29 mouse cellular contexts compared by ENCODE assay signal in genomic region chr19:19564657-19565056, GRCm38 (mm10).
DNase-seq lines count a peak whose midpoint lies in the region; ATAC-seq lines count a peak whose summit lies in the region.
"Had no signal": no experiment of that assay in that cellular context is flagged by ENCODE, and none has a peak within 500 bp of the region (broad histone marks: within the 10 kb centered on the region; RNA-seq: fewer than 3 reads in every experiment).

No protein-coding gene starts in this region.

- H3K27me3 ChIP-seq in hindbrain, embryonic 15.5 days = no peaks in the 10 kb centered on the region
- no peaks in the 10 kb centered on the region for H3K27me3 ChIP-seq in hindbrain, embryonic 12.5 days
- H3K27me3 ChIP-seq in forebrain, embryonic 11.5 days (ENCODE audit: control insufficient read depth, insufficient read depth, low read length) = peaks cover 8% of the 10 kb centered on the region
- H3K27me3 ChIP-seq in forebrain, embryonic 14.5 days (replicated peaks; ENCODE audit: control insufficient read depth, insufficient read depth, low read length) = no peaks in the 10 kb centered on the region
- H3K27me3 ChIP-seq in neural tube, embryonic 14.5 days (ENCODE audit: control insufficient read depth, insufficient read depth, low read length) = no peaks in the 10 kb centered on the region
- H3K27me3 ChIP-seq: CH12.LX; embryonic facial prominence, embryonic 13.5 days; heart, embryonic 12.5 days; limb, embryonic 15.5 days; lung, embryonic 15.5 days; megakaryocyte, embryonic 14.5 days had no signal

- no peak overlapping the region for H3K4me2 ChIP-seq in hindbrain, embryonic 15.5 days
- no peak overlapping the region for H3K4me2 ChIP-seq in hindbrain, embryonic 12.5 days (replicated peaks)
- no peak overlapping the region for H3K4me2 ChIP-seq in forebrain, embryonic 11.5 days (ENCODE audit: low read depth, low read length, severe bottlenecking)
- H3K4me2 ChIP-seq in forebrain, embryonic 14.5 days (ENCODE audit: low read length) = no peak overlapping the region
- H3K4me2 ChIP-seq in neural tube, embryonic 14.5 days (ENCODE audit: low read depth, low read length) = no peak overlapping the region
- H3K4me2 ChIP-seq: embryonic facial prominence, embryonic 13.5 days; heart, embryonic 12.5 days; limb, embryonic 15.5 days; lung, embryonic 15.5 days had no signal

- no peak overlapping the region for H3K9ac ChIP-seq in hindbrain, embryonic 15.5 days
- no peak overlapping the region for H3K9ac ChIP-seq in hindbrain, embryonic 12.5 days
- no peak overlapping the region for H3K9ac ChIP-seq in forebrain, embryonic 11.5 days (ENCODE audit: low read length)
- H3K9ac ChIP-seq in forebrain, embryonic 14.5 days (ENCODE audit: low read length) = no peak overlapping the region
- H3K9ac ChIP-seq in neural tube, embryonic 14.5 days (replicated peaks; ENCODE audit: low read depth, low read length) = no peak overlapping the region
- H3K9ac ChIP-seq: embryonic facial prominence, embryonic 13.5 days; heart, embryonic 12.5 days; limb, embryonic 15.5 days; liver, embryonic 14.5 days; lung, embryonic 15.5 days had no signal

- H3K27ac ChIP-seq in hindbrain, embryonic 15.5 days (replicated peaks) = no peak overlapping the region
- H3K27ac ChIP-seq in hindbrain, embryonic 12.5 days = no peak overlapping the region
- no peak overlapping the region for H3K27ac ChIP-seq in forebrain, embryonic 11.5 days (ENCODE audit: low read depth, low read length)
- no peak overlapping the region for H3K27ac ChIP-seq in forebrain, embryonic 14.5 days (ENCODE audit: low read depth, low read length)
- H3K27ac ChIP-seq in neural tube, embryonic 14.5 days (ENCODE audit: low read depth, low read length) = no peak overlapping the region
- H3K27ac ChIP-seq: embryonic facial prominence, embryonic 13.5 days; limb, embryonic 15.5 days; liver, embryonic 14.5 days; lung, embryonic 15.5 days had no signal

- H3K36me3 ChIP-seq in hindbrain, embryonic 15.5 days = no peaks in the 10 kb centered on the region
- no peaks in the 10 kb centered on the region for H3K36me3 ChIP-seq in hindbrain, embryonic 12.5 days
- H3K36me3 ChIP-seq in forebrain, embryonic 11.5 days (ENCODE audit: control insufficient read depth, insufficient read depth, low read length) = no peaks in the 10 kb centered on the region
- no peaks in the 10 kb centered on the region for H3K36me3 ChIP-seq in forebrain, embryonic 14.5 days (ENCODE audit: control insufficient read depth, insufficient read depth, low read length)
- H3K36me3 ChIP-seq in neural tube, embryonic 14.5 days (ENCODE audit: control insufficient read depth, insufficient read depth, low read length) = no peaks in the 10 kb centered on the region
- H3K36me3 ChIP-seq: embryonic facial prominence, embryonic 13.5 days; G1E; heart, embryonic 12.5 days; limb, embryonic 15.5 days; lung, embryonic 15.5 days had no signal

- no peaks in the 10 kb centered on the region for H3K4me1 ChIP-seq in hindbrain, embryonic 15.5 days (replicated peaks)
- H3K4me1 ChIP-seq in hindbrain, embryonic 12.5 days = no peaks in the 10 kb centered on the region
- H3K4me1 ChIP-seq in forebrain, embryonic 11.5 days (replicated peaks; ENCODE audit: control insufficient read depth, insufficient read depth, low read length) = no peaks in the 10 kb centered on the region
- H3K4me1 ChIP-seq in forebrain, embryonic 14.5 days (ENCODE audit: control insufficient read depth, insufficient read depth, low read length) = no peaks in the 10 kb centered on the region; the same call in 1 of the 2 replicates
- H3K4me1 ChIP-seq in neural tube, embryonic 14.5 days (ENCODE audit: control insufficient read depth, insufficient read depth, low read length) = no peaks in the 10 kb centered on the region
- H3K4me1 ChIP-seq: embryonic facial prominence, embryonic 13.5 days; heart, embryonic 12.5 days; limb, embryonic 15.5 days; lung, embryonic 15.5 days; megakaryocyte, embryonic 14.5 days had no signal

- no peak overlapping the region for H3K4me3 ChIP-seq in hindbrain, embryonic 15.5 days
- no peak overlapping the region for H3K4me3 ChIP-seq in hindbrain, embryonic 12.5 days
- H3K4me3 ChIP-seq in forebrain, embryonic 11.5 days (ENCODE audit: low read depth, low read length) = no peak overlapping the region
- no peak overlapping the region for H3K4me3 ChIP-seq in forebrain, embryonic 14.5 days (ENCODE audit: low read depth, low read length)
- H3K4me3 ChIP-seq in neural tube, embryonic 14.5 days (ENCODE audit: low read depth, low read length) = no peak overlapping the region
- H3K4me3 ChIP-seq: embryonic facial prominence, embryonic 13.5 days; erythroblast, embryonic 14.5 days; heart, embryonic 12.5 days; limb, embryonic 15.5 days; lung, embryonic 15.5 days; megakaryocyte, embryonic 14.5 days; myocyte had no signal

- ATAC-seq in hindbrain, embryonic 15.5 days (ENCODE audit: low FRiP score, low read depth) = peak; percentile 69
- ATAC-seq in hindbrain, embryonic 12.5 days (ENCODE audit: low FRiP score) = no peak
- ATAC-seq in forebrain, embryonic 11.5 days (replicated peaks; ENCODE audit: low FRiP score) = peak; percentile 92
- ATAC-seq in forebrain, embryonic 14.5 days = peak; percentile 58; the same call in 1 of the 2 replicates
- peak; percentile 93 for ATAC-seq in neural tube, embryonic 14.5 days (ENCODE audit: low read depth)
- ATAC-seq: inflammation-experienced regulatory T-cells, adult 6 months; Patski had no signal

- no peaks in the 10 kb centered on the region for H3K9me3 ChIP-seq in hindbrain, embryonic 15.5 days
- no peaks in the 10 kb centered on the region for H3K9me3 ChIP-seq in hindbrain, embryonic 12.5 days (replicated peaks)
- no peaks in the 10 kb centered on the region for H3K9me3 ChIP-seq in forebrain, embryonic 11.5 days (ENCODE audit: control insufficient read depth, low read length)
- H3K9me3 ChIP-seq in forebrain, embryonic 14.5 days (replicated peaks; ENCODE audit: control insufficient read depth, low read length) = no peaks in the 10 kb centered on the region
- no peaks in the 10 kb centered on the region for H3K9me3 ChIP-seq in neural tube, embryonic 14.5 days (ENCODE audit: control insufficient read depth, low read length)
- H3K9me3 ChIP-seq: embryonic facial prominence, embryonic 13.5 days; G1E; heart, embryonic 12.5 days; limb, embryonic 15.5 days; lung, embryonic 15.5 days; megakaryocyte, embryonic 14.5 days had no signal

- DNase-seq in forebrain, embryonic 11.5 days (ENCODE audit: low spot score) = no peak
- peak; percentile 47 for DNase-seq in forebrain, embryonic 14.5 days (ENCODE audit: low spot score)
- DNase-seq in gastrocnemius, postnatal 4 days (ENCODE audit: low spot score in 2 of 2) = no peak
- DNase-seq in heart, postnatal 25 days (ENCODE audit: low spot score) = no peak
- DNase-seq: B cell, adult 2 months; cerebellum, adult 18-20 months; cerebellum, postnatal 14 days; heart, adult 18-20 months; heart, postnatal 10 days; kidney, adult 18-20 months; layer of hippocampus, adult 9-11 months; lung, postnatal 36 days; midbrain, embryonic 14.5 days; thymus, postnatal 14 days had no signal

- WGBS in hindbrain, embryonic 15.5 days = 67% methylated on average over 2 of the region's 2 CpGs
- WGBS in hindbrain, embryonic 12.5 days = 84% methylated on average over 2 of the region's 2 CpGs
- 30% methylated on average over 2 of the region's 2 CpGs for WGBS in forebrain, embryonic 11.5 days
- whole genome bisulfite sequencing in forebrain, embryonic 14.5 days = 6% methylated on average over 2 of the region's 2 CpGs
- WGBS in neural tube, embryonic 14.5 days = 45% methylated on average over 2 of the region's 2 CpGs

- intact Hi-C loops in heart, postnatal 25 days (cut with DNase I) = no loop called here
